Mouse (Mus musculus) megakaryocyte-erythroid progenitor cell, adult 5-6 weeks (primary cell): ENCODE measurements at regions not wholly inside any gene's neighbourhood (a gene's known extent, or its start where the extent isn't known, plus 50 kb on each side); places are given as distances from the start of the nearest gene placed in this dataset.

Experiments
- ATAC-seq: replicated peaks from 2 replicates; pipeline ENCODE4 v1.8.0; 2016; ENCODE audit warnings: mild to moderate bottlenecking, inconsistent platforms; ENCODE audit not compliant: severe bottlenecking, poor library complexity, low FRiP score, low TSS enrichment

DNA sequence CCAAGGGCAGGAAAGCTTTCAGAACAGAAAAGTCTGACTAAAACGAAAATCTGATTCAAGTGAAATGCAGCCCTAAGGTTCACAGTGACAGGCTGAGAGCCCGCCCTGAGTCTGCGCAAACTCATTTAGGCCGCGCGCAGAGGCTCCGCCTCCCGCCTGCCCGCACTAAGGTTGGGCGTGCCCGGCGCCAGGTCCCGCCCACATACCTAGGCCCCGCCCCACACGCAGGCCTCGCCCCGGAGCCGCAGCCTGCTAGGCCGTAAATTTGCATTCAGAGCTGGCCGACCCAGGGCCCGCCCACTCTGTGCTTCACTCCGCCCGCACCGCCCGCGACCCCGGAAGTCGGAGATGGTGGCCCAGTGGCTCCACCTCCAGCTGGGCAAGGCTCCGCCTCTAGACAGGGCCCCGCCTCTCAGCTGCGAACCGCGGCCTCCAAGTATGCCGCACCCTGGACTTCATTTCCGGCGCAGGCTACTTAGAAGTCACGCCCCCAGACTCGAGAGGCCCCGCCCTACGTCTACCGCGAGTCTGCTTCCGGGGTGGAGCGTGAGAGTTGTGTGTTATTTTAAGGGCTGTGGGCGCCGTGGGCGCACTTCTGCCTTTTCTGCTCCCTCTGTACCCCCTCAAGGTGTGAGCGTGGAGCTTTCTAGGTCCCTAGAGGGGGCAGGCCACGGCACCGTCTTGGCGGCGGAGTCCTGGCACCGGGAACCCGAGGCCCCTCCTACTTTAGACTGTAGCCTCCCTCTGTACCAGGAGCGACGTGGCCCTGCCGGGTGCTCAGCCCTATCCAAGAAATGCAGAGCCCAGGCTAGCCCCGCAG lies 52.3 kb upstream of the Wnt7b start:
- ATAC-seq = peak; percentile 96

DNA sequence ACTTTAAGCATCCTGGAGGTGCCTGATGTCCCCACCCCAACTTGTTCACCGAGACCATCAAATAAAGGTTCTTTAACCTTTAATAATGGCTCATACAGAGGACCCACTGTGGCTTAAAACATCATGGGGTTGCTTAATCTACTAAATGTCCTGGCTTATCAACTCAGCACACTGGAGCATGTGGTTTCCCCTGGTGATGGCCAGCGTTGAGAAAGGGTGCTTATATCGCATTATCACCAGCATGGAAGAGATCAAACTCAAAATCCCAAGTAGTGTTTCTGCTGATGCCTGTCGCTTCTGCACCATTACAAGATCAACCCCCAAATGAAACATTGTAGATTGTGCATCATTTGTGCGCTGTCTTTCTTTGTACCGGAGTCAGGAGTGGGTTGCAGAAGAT lies 53.2 kb upstream of the Wnt7b start:
- ATAC-seq = peak; percentile 40

- no peak for ATAC-seq
Measured at GRCm38 (mm10) chr15:85639566-85639965, 57.3 kb upstream of the Wnt7b start.

DNA sequence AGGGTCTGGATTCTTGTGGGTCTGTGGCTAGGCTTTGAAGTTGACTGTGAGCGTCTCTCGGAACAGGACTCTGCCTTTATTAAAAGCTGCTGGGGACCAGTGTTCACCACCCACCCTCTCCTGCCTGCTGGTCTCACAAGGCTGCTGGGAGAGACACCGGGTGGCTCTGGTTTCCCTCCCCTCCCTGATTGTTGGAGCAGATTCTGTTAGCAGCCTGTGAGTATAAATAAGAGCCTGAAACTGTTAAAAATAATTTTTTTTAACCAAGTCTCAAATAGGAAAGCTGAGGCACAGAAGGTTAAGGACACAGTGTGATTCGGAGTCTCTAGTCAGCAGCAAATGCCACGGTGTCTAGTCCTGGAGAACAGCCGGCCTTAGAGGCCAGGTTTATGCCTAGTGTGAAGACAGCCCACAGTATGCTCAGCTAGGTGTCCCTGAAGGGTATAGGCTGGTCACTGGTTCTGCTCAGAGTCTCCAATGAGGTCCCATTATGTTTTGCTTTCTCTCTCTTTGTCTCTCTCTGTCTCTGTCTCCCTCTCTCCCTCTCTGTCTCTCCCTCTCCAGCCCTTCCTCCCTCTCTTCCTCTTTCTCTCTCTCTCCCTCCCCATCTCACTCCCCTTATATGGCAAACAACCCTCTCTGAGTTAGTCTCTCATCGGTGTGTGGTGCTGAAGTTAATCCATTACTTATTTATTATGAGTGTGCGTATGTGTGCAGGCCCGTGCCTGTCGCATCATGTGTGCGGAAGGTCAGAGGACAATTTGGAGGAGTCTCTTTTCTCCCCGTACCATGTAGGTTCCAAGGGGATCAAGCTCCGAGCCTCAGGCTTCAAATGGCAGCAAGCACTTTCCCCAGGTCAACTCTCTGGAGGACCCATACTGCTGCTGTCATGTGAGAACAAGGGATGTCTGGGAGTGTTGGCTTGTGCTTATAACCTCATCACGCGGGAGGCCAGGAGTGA lies 59.1 kb upstream of the Wnt7b start:
- ATAC-seq = no peak

- no peak for ATAC-seq
Measured at GRCm38 (mm10) chr15:85645396-85645795, 63.1 kb upstream of the Wnt7b start.

DNA sequence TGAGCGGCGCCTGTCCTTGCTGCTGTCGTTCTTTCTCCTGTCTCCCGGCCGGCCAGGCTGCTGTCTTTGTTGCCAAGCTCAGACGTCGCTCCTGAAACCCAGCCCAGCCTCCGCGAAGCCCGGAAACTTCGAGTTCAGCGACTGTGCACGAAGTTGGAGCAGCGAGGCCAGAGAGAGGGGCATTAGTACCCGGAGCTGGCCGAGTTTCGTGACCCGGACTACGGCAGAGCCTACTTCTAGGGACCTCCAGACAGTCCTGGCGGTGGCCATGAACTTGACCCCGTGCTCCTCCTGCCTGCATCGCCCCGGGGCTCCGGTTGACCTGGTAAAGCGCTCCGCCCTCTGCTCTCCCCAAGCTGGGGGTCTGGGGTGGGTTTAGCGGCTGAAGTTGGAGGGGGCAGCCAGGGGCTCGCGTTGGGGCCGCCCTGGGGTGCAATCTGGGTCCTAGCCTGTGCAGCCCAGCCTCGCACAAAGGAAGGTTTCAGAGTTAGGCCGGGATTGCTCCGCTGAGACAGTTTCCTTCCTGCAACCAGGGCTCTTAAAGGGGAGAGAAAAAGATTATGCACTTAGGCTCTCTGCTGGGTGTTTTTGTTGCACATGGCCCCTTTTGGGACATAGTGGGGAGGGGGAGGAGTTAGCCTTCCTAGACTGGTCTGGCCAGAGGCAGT lies 63.8 kb upstream of the Wnt7b start:
- ATAC-seq = peak; percentile 69

GRCm38 (mm10) chr15:85646639-85647277 lies 64.5 kb upstream of the Wnt7b start:
- no peak for ATAC-seq

DNA sequence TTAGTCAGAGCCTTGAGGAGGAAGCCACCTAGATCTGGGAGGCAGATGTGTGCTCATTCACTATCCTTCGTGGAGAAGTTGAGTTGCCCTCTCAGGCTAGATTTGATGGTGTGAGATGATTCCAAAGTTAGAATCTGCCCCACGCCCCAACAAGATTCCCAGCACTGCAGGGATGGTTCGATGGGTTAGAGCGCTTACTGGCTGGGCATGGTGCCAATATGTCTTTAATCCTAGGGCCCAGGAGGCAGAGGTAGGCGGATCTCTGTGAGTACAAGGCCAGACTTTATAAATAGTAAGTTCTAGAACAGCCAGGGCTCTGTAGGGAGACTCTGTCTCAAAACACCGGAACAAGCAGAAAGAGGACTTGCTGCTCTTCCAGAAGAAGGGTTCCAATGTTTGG lies 65.3 kb upstream of the Wnt7b start:
- ATAC-seq = no peak

GRCm38 (mm10) chr15:85650241-85650640 lies 68.0 kb upstream of the Wnt7b start:
- ATAC-seq = no peak

DNA sequence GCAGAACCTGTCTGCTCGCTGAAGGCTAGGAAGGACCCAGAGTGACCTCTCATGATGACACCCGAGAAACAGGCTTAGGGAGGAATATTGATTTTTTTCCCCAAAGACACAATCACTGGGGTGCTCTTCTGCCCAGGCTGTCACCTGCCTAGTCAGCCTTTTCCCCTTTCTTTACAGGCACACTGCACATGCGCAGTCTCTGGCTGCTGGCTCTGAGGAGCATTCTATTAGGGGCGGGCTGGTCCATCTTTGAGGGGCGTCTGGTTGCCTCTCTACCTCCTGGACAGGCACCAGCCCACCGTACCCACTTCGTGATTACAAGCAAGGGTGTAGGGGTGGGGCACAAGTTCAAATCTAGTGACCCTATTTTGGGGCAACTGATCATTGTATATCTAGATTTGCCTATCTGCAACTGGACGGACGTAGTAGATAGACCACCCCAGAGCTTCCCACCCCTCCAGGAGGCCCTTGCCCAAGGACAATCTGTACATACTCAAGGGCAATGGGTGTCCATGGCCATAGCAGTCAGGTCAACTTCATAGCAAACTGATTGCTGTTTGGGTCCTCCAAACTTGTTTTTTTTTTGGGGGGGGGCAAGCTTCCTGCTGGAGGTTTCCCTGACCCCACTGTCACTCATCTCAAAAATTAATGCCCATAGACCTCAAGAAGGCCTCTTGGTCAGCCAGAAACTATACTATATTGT lies 69.6 kb upstream of the Wnt7b start:
- no peak for ATAC-seq

DNA sequence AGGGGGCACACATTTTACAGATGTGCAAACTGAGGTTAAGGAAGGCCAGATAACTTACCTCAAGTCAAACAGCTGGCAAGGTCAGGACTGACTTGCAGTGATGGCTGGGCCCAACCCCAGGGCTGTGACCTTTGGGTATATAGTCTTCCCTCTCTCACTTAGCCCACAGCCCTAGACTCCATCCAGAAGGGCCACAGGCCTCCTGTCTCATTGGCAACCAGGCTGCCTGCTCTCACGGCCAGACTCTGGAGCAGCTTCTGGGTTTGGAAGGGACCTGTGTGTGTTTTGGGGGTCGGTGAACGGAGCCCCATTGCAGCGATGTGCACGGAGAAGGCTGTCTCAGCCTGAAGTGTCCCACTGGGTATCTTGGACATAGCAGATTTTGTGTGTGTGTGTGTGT lies 70.2 kb upstream of the Wnt7b start:
- no peak for ATAC-seq

- no peak for ATAC-seq
Measured at GRCm38 (mm10) chr15:85652871-85653337, 70.6 kb upstream of the Wnt7b start.

DNA sequence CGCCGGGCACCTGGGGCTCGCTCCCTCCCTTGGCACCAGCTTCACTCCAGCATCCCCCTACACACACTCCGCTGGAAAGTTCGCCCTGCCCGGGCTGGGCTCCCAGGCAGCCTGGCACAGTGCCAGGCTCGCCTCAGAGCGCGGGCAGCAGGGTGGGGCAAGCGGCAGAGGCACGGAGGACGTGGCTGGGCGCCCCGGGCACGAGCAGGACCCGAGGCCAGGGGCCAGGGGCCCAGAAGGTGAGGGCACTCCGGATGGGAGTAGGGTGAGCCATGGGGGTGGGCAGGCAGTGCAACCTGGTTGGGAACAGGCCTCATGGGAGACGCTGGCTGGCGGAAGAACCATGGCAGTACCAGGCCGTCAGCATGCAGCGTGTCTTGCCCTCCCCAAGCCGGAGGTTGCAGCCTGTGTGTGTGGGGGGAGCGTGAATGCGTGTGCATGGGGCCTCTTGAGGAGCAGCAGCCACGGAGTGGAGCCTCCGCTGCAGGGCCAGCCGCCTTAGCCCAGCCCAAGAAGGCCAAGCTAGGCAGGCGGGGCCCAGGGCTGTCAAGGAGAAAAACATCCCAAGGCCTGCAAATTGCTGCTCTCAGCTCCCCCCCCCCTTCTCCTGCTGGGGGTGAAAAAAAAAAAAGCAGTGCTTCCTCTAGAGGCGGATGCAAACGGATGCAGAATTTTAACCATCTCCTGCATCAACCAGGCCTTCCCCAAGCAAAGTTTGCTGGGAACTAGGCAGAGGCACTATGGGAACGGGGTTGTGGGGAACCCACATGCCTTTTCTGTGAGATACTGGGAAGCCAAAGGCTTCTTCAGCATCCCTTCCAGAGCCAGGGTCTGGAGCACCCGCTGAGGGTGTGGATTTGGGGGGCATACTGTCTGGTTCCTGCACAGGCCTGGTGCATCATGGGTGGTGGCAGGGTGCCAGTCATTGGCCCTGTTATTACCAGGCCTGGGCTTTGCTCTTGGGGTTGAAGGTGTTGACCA lies 71.4 kb upstream of the Wnt7b start:
- ATAC-seq = peak; percentile 58

GRCm38 (mm10) chr15:85654791-85655190 lies 72.5 kb upstream of the Wnt7b start:
- ATAC-seq = no peak

DNA sequence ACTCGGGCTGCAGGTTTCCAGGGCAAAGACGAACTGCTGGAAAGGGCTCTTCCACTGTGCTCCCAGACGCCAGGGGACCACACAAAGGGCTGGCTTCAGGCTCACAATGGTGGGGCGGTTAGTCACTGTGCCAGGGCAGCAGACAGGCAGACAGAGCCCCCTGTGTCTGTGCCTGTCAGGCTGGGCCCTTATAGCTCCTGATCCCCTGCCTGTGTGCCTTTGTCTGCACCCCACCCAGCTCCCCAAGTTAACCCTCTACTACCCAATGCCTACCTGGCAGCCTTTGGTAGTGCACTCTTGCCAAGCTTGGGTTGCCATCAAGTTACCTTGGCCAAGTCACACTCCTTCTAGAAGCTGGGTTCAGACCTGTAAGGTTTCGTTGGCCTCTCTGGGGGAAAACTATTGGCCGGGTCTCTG lies 73.5 kb upstream of the Wnt7b start:
- ATAC-seq = no peak

DNA sequence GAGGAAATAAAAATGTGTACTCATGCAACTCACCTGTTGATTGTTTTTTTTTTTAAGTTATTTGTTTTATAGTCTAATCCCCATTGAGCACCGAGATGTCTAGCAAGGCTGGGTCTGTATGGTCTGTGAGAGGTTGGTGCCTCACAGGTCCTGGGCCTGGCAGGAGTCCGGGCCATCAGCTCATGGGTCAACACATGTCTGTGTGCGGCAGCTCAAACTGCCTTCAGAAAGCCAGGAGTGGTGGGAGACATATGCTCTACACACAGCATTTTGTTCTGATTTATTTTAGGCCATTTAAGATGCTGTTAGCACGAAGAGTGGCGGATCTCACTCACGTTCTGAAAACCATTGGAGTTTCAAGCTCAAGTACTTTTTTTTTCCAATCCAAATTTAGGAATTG lies 74.6 kb upstream of the Wnt7b start:
- ATAC-seq = no peak

DNA sequence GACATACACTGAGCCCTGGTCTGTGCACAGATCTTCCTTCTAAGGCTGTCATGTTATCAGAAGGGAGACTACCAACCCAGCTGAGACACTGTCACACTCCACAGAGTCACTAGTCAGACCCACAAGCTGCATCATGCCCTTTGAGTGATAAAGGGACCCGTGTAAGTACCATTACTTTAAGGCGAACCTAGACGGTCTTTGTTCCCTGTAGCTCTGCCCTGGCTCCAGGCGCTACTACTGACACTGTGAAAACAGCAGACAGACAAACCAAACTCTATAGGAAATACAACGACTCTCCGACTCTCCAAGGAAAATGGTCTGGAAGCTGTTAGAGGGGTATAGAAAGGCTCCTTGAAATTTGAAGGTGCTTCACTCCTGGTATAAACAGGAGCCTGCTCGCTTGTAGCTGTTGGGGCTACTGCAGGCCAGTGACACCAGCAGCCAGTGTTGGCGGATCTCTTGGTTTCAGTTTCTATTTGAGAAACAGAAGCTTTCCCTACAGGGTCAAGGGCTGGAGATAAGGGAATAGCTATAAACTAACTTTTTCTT lies 75.2 kb upstream of the Wnt7b start:
- peak; percentile 62 for ATAC-seq
